Mouse (Mus musculus) stomach, postnatal 0 days (tissue): ENCODE results near the gene Chst7. TPM values are rescaled to one million over a fixed set of nuclear protein-coding genes. Genes with fewer than 3 reads are reported as not detected.

Experiments
- ATAC-seq: fragments of 200-750 bp; cut with Nextera tagmentation; 2 replicates; pipeline ENCODE4 v1.8.0; 2017; ENCODE audit not compliant: low FRiP score, low TSS enrichment
- DNase-seq: peaks from one replicate; pipeline ENCODE4 v3.0.0-alpha.2; 2016; ENCODE audit warnings: low spot score
- H3K27ac ChIP-seq: fragments of 300-500 bp; sonication (generic); replicated peaks from 2 replicates; pipeline ENCODE4 v1.5.1; 2014; ENCODE audit warnings: mild to moderate bottlenecking, control low read depth
- H3K27me3 ChIP-seq: fragments of 300-500 bp; sonication (generic); 2 replicates; pipeline ENCODE4 v1.6.1; 2014; ENCODE audit warnings: low read length; ENCODE audit not compliant: control insufficient read depth, insufficient read depth
- H3K36me3 ChIP-seq: fragments of 300-500 bp; sonication (generic); 2 replicates; pipeline ENCODE4 v1.6.1; 2014; ENCODE audit warnings: low read length, mixed read lengths; ENCODE audit not compliant: control insufficient read depth, insufficient read depth
- H3K4me1 ChIP-seq: fragments of 300-500 bp; sonication (generic); replicated peaks from 2 replicates; pipeline ENCODE4 v1.6.1; 2014; ENCODE audit warnings: antibody characterized with exemption; ENCODE audit not compliant: control insufficient read depth, insufficient read depth
- H3K4me2 ChIP-seq: fragments of 300-500 bp; sonication (generic); replicated peaks from 2 replicates; pipeline ENCODE4 v1.6.1; 2014; ENCODE audit warnings: low read depth, mild to moderate bottlenecking, control low read depth, moderate library complexity
- H3K4me3 ChIP-seq: fragments of 300-500 bp; sonication (generic); 2 replicates; pipeline ENCODE4 v1.5.1; 2014; ENCODE audit warnings: low read depth, low read length, control low read depth
- H3K9ac ChIP-seq: fragments of 300-500 bp; sonication (generic); 2 replicates; pipeline ENCODE4 v1.6.1; 2014; ENCODE audit warnings: mild to moderate bottlenecking, low read length, control low read depth, mixed read lengths
- H3K9me3 ChIP-seq: fragments of 300-500 bp; sonication (generic); 2 replicates; pipeline ENCODE4 v1.6.1; 2016; ENCODE audit warnings: low read length; ENCODE audit not compliant: control insufficient read depth
- CTCF ChIP-seq: IDR thresholded peaks from 2 replicates; pipeline ENCODE4 v1.5.1; 2016; ENCODE audit warnings: antibody characterized with exemption, low read depth, mild to moderate bottlenecking, moderate library complexity
- EP300 ChIP-seq: optimal IDR thresholded peaks from 2 replicates; pipeline ENCODE3; 2016; ENCODE audit warnings: antibody characterized with exemption
- WGBS: fragments of 180-500 bp; shearing (Covaris S2); extraction: QIAGEN DNeasy Blood & Tissue Kit; methylation state at CpG from one replicate; pipeline ENCODE4 v1.1.7; 2014; 5-methylcytosine and 5-hydroxymethylcytosine counted together
- polyA plus RNA-seq: library from polyadenylated mRNA; unstranded; fragments of >200 nt; fragmentation: Nextera tagmentation; extraction: Ambion mirVana; gene quantifications from 2 replicates; pipeline ENCODE4 v1.2.1, GENCODE M21; 2015

The Chst7 gene
- polyA plus RNA-seq, 1 experiment from 2014 or later = 2.7 TPM

DNA sequence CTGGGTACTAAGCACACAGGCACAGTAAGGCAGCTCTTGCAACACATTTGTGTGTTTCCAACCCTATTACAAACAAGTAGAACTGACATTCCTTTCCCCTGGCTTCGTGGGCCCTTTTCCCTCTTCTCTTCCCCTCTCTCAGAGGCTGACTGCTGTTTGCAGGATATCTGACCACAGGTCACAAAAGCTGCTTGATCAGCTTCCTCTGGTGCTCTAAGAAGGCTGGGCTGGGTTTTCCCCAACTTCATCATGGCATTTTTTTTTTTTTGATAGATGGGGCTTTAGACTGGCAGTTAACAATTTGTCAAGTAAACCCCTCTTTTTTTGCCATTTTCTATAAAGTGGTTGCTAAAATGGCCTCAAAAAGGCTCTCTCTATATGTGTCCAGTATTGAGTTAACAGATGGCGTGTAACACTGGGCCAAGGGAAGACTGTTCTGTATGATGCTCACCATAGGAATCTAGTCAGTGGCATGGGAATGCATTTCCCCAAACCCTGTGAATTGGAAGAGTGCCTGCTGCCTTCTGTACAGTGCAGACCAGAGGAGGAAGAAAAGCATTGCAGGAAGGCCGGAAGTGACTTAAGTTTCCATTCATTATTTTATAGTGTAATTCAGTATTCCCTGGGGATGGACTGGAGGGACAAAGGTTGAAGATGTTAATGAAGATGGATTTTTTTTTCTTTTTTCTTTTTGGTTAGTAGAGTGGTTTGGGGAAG lies 2.6 kb downstream of the Chst7 start:
- H3K4me1 ChIP-seq = no peaks in the 10 kb centered on the region
- no peak overlapping the region for H3K4me3 ChIP-seq
- no peak for ATAC-seq
- H3K36me3 ChIP-seq = no peaks in the 10 kb centered on the region
- no peak overlapping the region for H3K9ac ChIP-seq
- 59% methylated on average over 3 of the region's 3 CpGs for WGBS
- H3K27me3 ChIP-seq = no peaks in the 10 kb centered on the region
- no peaks in the 10 kb centered on the region for H3K9me3 ChIP-seq
- TF ChIP-seq CTCF = no peak
- TF ChIP-seq EP300 = no peak
- no peak overlapping the region for H3K4me2 ChIP-seq
- no peak for DNase-seq
- H3K27ac ChIP-seq = no peak overlapping the region

DNA sequence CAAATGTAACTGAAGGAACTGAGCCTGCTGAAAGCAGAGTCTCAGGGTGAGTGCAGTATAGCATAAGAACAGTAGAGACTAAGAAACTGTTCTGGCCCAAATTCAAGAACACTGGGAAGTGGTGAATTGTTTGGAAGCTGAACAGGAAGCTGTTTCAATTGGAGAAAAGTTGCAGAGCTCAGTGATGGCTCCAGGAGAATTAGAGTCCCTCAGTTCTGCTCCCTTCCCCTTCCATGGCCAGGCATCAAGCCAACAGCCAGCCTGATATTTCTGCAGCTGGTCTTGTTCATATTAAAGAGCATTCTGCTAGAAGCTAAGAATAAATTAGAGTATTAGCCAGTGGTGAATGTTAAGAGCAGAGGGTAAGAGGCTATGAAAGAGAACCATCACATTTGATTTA lies 7.3 kb downstream of the Chst7 start:
- Histone ChIP-seq H3K9ac (no peak overlapping the region), H3K4me1 (no peaks in the 10 kb centered on the region), H3K4me3 (no peak overlapping the region), H3K9me3 (no peaks in the 10 kb centered on the region), H3K36me3 (no peaks in the 10 kb centered on the region), H3K4me2 (no peak overlapping the region), H3K27ac (no peak overlapping the region), H3K27me3 (no peaks in the 10 kb centered on the region)
- TF ChIP-seq EP300 (no peak), CTCF (no peak)
- DNase-seq (no peak), ATAC-seq (no peak)

DNA sequence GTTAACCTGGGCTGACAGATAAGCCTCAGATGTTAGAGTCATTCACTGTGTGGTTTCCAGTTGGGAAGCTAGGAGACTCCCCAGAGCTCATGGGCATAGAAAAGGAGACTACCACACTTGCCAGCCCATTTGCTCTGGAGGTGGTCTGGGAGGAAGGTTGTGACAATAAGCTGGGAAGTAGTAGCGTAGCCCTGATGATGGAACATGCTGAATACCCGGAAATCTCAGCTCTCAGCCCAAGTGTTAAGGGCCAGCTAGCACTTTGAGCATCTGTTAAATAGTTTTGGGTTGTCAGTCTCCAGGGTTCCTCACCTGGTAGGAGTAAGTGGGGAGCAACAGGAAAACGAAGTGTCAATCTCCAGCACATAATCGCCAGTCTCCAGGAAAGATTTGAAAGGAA lies 10.8 kb downstream of the Chst7 start:
- H3K4me1 ChIP-seq = no peaks in the 10 kb centered on the region
- TF ChIP-seq EP300 = no peak
- no peak for TF ChIP-seq CTCF
- DNase-seq = no peak

DNA sequence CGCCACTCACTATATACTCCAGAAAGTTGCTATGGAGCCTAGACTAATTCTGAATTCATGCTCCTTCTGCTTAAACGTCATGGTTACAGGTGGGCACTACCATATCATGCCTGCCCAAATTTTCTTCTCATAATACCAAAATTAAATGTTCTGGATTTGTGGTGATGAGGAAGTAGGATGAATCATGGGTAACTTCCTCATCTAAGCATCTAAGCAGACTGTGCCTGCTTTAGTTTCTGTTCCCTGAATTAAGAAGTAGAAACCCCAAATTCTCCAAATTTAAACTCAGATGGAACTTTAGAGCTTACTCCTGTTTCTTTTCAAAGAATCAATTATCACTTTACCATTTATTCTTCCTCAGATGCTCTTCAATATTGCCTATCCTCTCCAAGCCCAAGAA lies 58.4 kb downstream of the Chst7 start:
- no peaks in the 10 kb centered on the region for H3K9me3 ChIP-seq
- ATAC-seq = no peak
- WGBS = 77% methylated on average over 2 of the region's 2 CpGs
- H3K9ac ChIP-seq = no peak overlapping the region
- no peak overlapping the region for H3K4me3 ChIP-seq
- H3K4me1 ChIP-seq = no peaks in the 10 kb centered on the region
- DNase-seq = no peak
- no peaks in the 10 kb centered on the region for H3K36me3 ChIP-seq
- no peaks in the 10 kb centered on the region for H3K27me3 ChIP-seq
- no peak for TF ChIP-seq CTCF
- TF ChIP-seq EP300 = no peak
- H3K4me2 ChIP-seq = no peak overlapping the region
- no peak overlapping the region for H3K27ac ChIP-seq

More for the DNA sequence above, 10.8 kb downstream of the Chst7 start:
- Histone ChIP-seq H3K4me2 (no peak overlapping the region), H3K36me3 (no peaks in the 10 kb centered on the region), H3K9ac (no peak overlapping the region), H3K27ac (no peak overlapping the region), H3K9me3 (no peaks in the 10 kb centered on the region), H3K4me3 (no peak overlapping the region), H3K27me3 (no peaks in the 10 kb centered on the region)
- WGBS = 46% methylated on average over 4 of the region's 4 CpGs
- no peak for ATAC-seq

DNA sequence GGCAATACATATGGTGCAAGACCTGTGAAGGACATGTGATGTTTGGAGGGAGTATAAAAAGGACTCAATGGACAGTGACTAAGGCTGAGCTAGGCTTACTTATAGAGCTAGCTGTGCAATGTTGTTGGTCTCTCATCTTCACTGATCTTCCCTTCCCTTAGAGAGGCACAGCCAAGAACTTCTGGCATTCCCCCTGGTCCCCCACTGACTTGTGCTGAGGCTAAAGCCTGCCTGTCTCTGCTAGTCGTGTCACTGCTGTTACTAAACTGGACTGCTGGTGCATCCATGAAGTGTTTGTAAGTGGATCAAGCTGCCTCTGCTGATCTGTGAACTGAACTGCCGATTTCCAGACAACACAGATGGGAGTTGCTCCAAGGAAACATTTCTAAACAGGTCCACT lies 66.1 kb downstream of the Chst7 start:
- H3K4me2 ChIP-seq = no peak overlapping the region
- WGBS = 50% methylated on average over 2 of the region's 2 CpGs
- no peak for TF ChIP-seq EP300
- TF ChIP-seq CTCF = no peak
- H3K36me3 ChIP-seq = no peaks in the 10 kb centered on the region
- H3K4me3 ChIP-seq = no peak overlapping the region
- no peaks in the 10 kb centered on the region for H3K9me3 ChIP-seq
- no peak for ATAC-seq
- no peak for DNase-seq
- H3K9ac ChIP-seq = no peak overlapping the region
- no peak overlapping the region for H3K27ac ChIP-seq
- no peaks in the 10 kb centered on the region for H3K4me1 ChIP-seq
- no peaks in the 10 kb centered on the region for H3K27me3 ChIP-seq

DNA sequence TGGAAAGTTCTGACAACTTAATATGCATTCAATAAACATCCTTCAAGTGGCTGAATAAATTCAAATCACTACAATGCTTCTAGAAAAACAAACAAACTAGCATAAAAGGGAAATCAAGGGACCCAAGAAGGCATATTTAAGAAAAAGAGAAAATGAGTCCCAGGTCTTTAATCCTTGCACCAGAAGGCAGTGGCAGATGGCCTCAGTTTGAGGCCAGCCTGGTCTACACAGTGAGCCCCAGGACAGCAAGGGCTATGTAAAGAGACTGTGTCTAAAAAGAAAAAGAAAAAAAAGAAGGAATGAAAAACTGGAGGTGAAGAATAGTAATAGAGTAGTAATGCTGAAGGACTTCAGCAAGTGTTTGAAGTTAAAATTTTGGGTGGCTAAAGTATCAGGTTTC lies 69.6 kb downstream of the Chst7 start:
- Histone ChIP-seq H3K36me3 (no peaks in the 10 kb centered on the region), H3K27me3 (no peaks in the 10 kb centered on the region), H3K4me2 (no peak overlapping the region), H3K4me1 (no peaks in the 10 kb centered on the region), H3K9ac (no peak overlapping the region), H3K9me3 (no peaks in the 10 kb centered on the region), H3K4me3 (no peak overlapping the region), H3K27ac (no peak overlapping the region)
- DNase-seq = no peak
- TF ChIP-seq EP300 = no peak
- TF ChIP-seq CTCF = no peak
- no peak for ATAC-seq
